Comparison of ENCODE assay signal across 19 mouse cellular contexts in the genomic region with DNA sequence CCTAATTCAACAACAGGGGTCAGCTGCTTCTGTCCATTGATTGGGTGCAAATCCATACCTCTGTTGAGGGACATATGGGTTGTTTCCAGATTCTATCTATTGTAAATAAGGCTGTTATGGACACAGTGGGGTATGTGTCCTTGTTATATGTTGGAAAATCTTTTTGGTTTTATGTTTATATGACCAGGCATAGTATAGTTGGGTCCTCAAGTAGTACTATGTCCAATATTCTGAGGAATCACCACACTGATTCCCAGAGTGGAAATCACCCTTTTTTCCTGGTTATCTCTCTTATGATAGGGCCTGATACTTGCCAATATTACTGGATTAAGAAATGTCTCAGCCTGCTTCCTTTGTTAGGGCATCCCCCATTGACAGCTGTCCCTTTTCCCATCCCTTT.
DNase-seq lines count a peak whose midpoint lies in the region; ATAC-seq and TF ChIP-seq lines count a peak whose summit lies in the region.
"Had no signal": no experiment of that assay in that cellular context is flagged by ENCODE, and none has a peak within 500 bp of the region (broad histone marks: within the 10 kb centered on the region; RNA-seq: fewer than 3 reads in every experiment).

No protein-coding gene starts in this region.

- no peaks in the 10 kb centered on the region for H3K9me3 ChIP-seq in forebrain, embryonic 13.5 days (replicated peaks)
- H3K9me3 ChIP-seq in forebrain, postnatal 0 days (ENCODE audit: low read length) = no peaks in the 10 kb centered on the region
- H3K9me3 ChIP-seq in midbrain, embryonic 13.5 days = no peaks in the 10 kb centered on the region
- H3K9me3 ChIP-seq in midbrain, embryonic 14.5 days (ENCODE audit: control insufficient read depth, low read length) = no peaks in the 10 kb centered on the region
- H3K9me3 ChIP-seq in ES-E14 (ENCODE audit: control insufficient read depth, insufficient read depth, low read depth, low read length) = no peaks in the 10 kb centered on the region
- no peaks in the 10 kb centered on the region for H3K9me3 ChIP-seq in neural tube, embryonic 14.5 days (ENCODE audit: control insufficient read depth, low read length)
- H3K9me3 ChIP-seq: embryonic facial prominence, embryonic 12.5 days; heart, embryonic 13.5 days had no signal

- peaks cover 8% of the 10 kb centered on the region for H3K4me1 ChIP-seq in forebrain, embryonic 13.5 days
- no peaks in the 10 kb centered on the region; the same call in 1 of the 2 replicates for H3K4me1 ChIP-seq in forebrain, postnatal 0 days (ENCODE audit: insufficient read depth)
- peaks cover 7% of the 10 kb centered on the region for H3K4me1 ChIP-seq in midbrain, embryonic 13.5 days (replicated peaks)
- 0 out of 2 replicates have a peak, but pooled peaks cover 3% of the 10 kb centered on the region for H3K4me1 ChIP-seq in midbrain, embryonic 14.5 days (ENCODE audit: control insufficient read depth, insufficient read depth, low read length)
- H3K4me1 ChIP-seq in ES-E14 (ENCODE audit: control insufficient read depth in 2 of 2, insufficient read depth in 2 of 2, low read length in 2 of 2, poor library complexity in 1 of 2) = no peaks in the 10 kb centered on the region
- 0 out of 2 replicates have a peak, but pooled peaks cover 5% of the 10 kb centered on the region for H3K4me1 ChIP-seq in neural tube, embryonic 14.5 days (ENCODE audit: control insufficient read depth, insufficient read depth, low read length)
- H3K4me1 ChIP-seq: embryonic facial prominence, embryonic 12.5 days; heart, embryonic 13.5 days had no signal

- no peaks in the 10 kb centered on the region for H3K27me3 ChIP-seq in forebrain, embryonic 13.5 days
- no peaks in the 10 kb centered on the region for H3K27me3 ChIP-seq in forebrain, postnatal 0 days (ENCODE audit: insufficient read depth, low read length)
- no peaks in the 10 kb centered on the region for H3K27me3 ChIP-seq in midbrain, embryonic 13.5 days
- no peaks in the 10 kb centered on the region for H3K27me3 ChIP-seq in midbrain, embryonic 14.5 days (ENCODE audit: control insufficient read depth, insufficient read depth, low read length)
- H3K27me3 ChIP-seq in neural tube, embryonic 14.5 days (ENCODE audit: control insufficient read depth, insufficient read depth, low read length) = no peaks in the 10 kb centered on the region
- H3K27me3 ChIP-seq: embryonic facial prominence, embryonic 12.5 days; heart, embryonic 13.5 days; Patski had no signal

- no peak overlapping the region for H3K4me3 ChIP-seq in forebrain, embryonic 13.5 days
- no peak overlapping the region for H3K4me3 ChIP-seq in forebrain, postnatal 0 days (ENCODE audit: low read depth, low read length)
- no peak overlapping the region for H3K4me3 ChIP-seq in midbrain, embryonic 13.5 days (replicated peaks)
- H3K4me3 ChIP-seq in midbrain, embryonic 14.5 days (replicated peaks; ENCODE audit: low read depth, low read length) = no peak overlapping the region
- no peak overlapping the region for H3K4me3 ChIP-seq in ES-E14 (ENCODE audit: insufficient read depth in 1 of 2, low read depth in 1 of 2, low read length in 2 of 2, poor library complexity in 1 of 2, severe bottlenecking in 1 of 2)
- H3K4me3 ChIP-seq in neural tube, embryonic 14.5 days (ENCODE audit: low read depth, low read length) = no peak overlapping the region
- H3K4me3 ChIP-seq: embryonic facial prominence, embryonic 12.5 days; heart, embryonic 13.5 days had no signal

- in situ Hi-C loops in ES-E14 (cut with MboI; ENCODE audit: low sequenced_read_pairs in 2 of 2, unreplicated experiment in 2 of 2) = no loop called here

- peak; percentile 28; the same call in 1 of the 2 replicates for ATAC-seq in forebrain, embryonic 13.5 days
- no peak for ATAC-seq in forebrain, postnatal 0 days
- ATAC-seq in midbrain, embryonic 13.5 days = peak; percentile 50
- no peak for ATAC-seq in midbrain, embryonic 14.5 days (ENCODE audit: low FRiP score, low TSS enrichment)
- peak; percentile 57; the same call in 1 of the 2 replicates for ATAC-seq in neural tube, embryonic 14.5 days (ENCODE audit: low read depth)
- ATAC-seq: activated CD4-positive, CD25-positive, alpha-beta regulatory T cell, adult 4 months; hindbrain, postnatal 0 days; Patski had no signal

- DNase-seq in forebrain, postnatal 0 days = no peak
- DNase-seq in midbrain, embryonic 14.5 days = no peak
- DNase-seq in ES-E14 (ENCODE audit: low read depth, low spot score) = no peak
- no peak for DNase-seq in right cerebral cortex, adult 18-20 months
- DNase-seq: adrenal gland, postnatal 14 days; cerebellum, adult 11-12 months; cerebellum, adult 9-10 months; cerebellum, postnatal 25 days; gastrocnemius, postnatal 36 days; heart, adult 11 months; heart, postnatal 36 days had no signal

- no peak overlapping the region for H3K27ac ChIP-seq in forebrain, embryonic 13.5 days
- H3K27ac ChIP-seq in forebrain, postnatal 0 days (ENCODE audit: low read depth, low read length) = no peak overlapping the region
- H3K27ac ChIP-seq in midbrain, embryonic 13.5 days = no peak overlapping the region
- H3K27ac ChIP-seq in midbrain, embryonic 14.5 days (replicated peaks; ENCODE audit: low read depth, low read length) = no peak overlapping the region
- 0 out of 2 replicates have a peak overlapping the region, but pooled peaks have one; percentile 62 for H3K27ac ChIP-seq in ES-E14 (ENCODE audit: insufficient read depth, low read depth, low read length, poor library complexity, severe bottlenecking)
- H3K27ac ChIP-seq in neural tube, embryonic 14.5 days (ENCODE audit: low read depth, low read length) = no peak overlapping the region
- H3K27ac ChIP-seq: embryonic facial prominence, embryonic 12.5 days; heart, embryonic 13.5 days; hindbrain, postnatal 0 days had no signal

- H3K4me2 ChIP-seq in forebrain, embryonic 13.5 days = no peak overlapping the region
- H3K4me2 ChIP-seq in forebrain, postnatal 0 days (ENCODE audit: low read depth) = no peak overlapping the region
- H3K4me2 ChIP-seq in midbrain, embryonic 13.5 days (replicated peaks) = no peak overlapping the region
- H3K4me2 ChIP-seq in midbrain, embryonic 14.5 days (ENCODE audit: low read length) = no peak overlapping the region
- H3K4me2 ChIP-seq in neural tube, embryonic 14.5 days (ENCODE audit: low read depth, low read length) = no peak overlapping the region
- H3K4me2 ChIP-seq: embryonic facial prominence, embryonic 12.5 days; heart, embryonic 13.5 days had no signal

- H3K36me3 ChIP-seq in forebrain, embryonic 13.5 days (ENCODE audit: poor library complexity, severe bottlenecking) = no peaks in the 10 kb centered on the region
- no peaks in the 10 kb centered on the region for H3K36me3 ChIP-seq in forebrain, postnatal 0 days (ENCODE audit: insufficient read depth)
- H3K36me3 ChIP-seq in midbrain, embryonic 13.5 days = no peaks in the 10 kb centered on the region
- no peaks in the 10 kb centered on the region for H3K36me3 ChIP-seq in midbrain, embryonic 14.5 days (ENCODE audit: control insufficient read depth, insufficient read depth, low read length)
- no peaks in the 10 kb centered on the region for H3K36me3 ChIP-seq in ES-E14 (ENCODE audit: control insufficient read depth, insufficient read depth, low read length, poor library complexity, severe bottlenecking)
- no peaks in the 10 kb centered on the region for H3K36me3 ChIP-seq in neural tube, embryonic 14.5 days (ENCODE audit: control insufficient read depth, insufficient read depth, low read length)
- H3K36me3 ChIP-seq: embryonic facial prominence, embryonic 12.5 days; heart, embryonic 13.5 days had no signal

- no peak overlapping the region for H3K9ac ChIP-seq in forebrain, embryonic 13.5 days
- H3K9ac ChIP-seq in forebrain, postnatal 0 days = no peak overlapping the region
- no peak overlapping the region for H3K9ac ChIP-seq in midbrain, embryonic 13.5 days (replicated peaks)
- H3K9ac ChIP-seq in midbrain, embryonic 14.5 days (replicated peaks; ENCODE audit: low read length) = no peak overlapping the region
- no peak overlapping the region for H3K9ac ChIP-seq in ES-E14 (ENCODE audit: insufficient read depth, low read depth, low read length, poor library complexity, severe bottlenecking)
- no peak overlapping the region for H3K9ac ChIP-seq in neural tube, embryonic 14.5 days (replicated peaks; ENCODE audit: low read depth, low read length)
- H3K9ac ChIP-seq: embryonic facial prominence, embryonic 12.5 days; heart, embryonic 13.5 days had no signal

- TF ChIP-seq CTCF in forebrain, postnatal 0 days (IDR thresholded peaks at IDR 0.05; ENCODE audit: low read depth) = no peak

TF ChIP-seq in ES-E14, 5 proteins besides CTCF, POLR2A, EP300 and RAD21:
- TF ChIP-seq MAFK (IDR thresholded peaks at IDR 0.05; ENCODE audit: insufficient read depth, low read depth, low read length) = no peak
- no peak for TF ChIP-seq HCFC1 (IDR thresholded peaks at IDR 0.05; ENCODE audit: borderline replicate concordance, insufficient read depth, low read length)
- TF ChIP-seq CHD2 (IDR thresholded peaks at IDR 0.05; ENCODE audit: low read depth, low read length) = no peak
- no peak for TF ChIP-seq ZNF384 (IDR thresholded peaks at IDR 0.05; ENCODE audit: low read depth, low read length)
- no peak for TF ChIP-seq ZC3H11A (IDR thresholded peaks at IDR 0.05; ENCODE audit: borderline replicate concordance, low read depth, low read length)

Comparison
In these comparisons a context has a peak if more than half of its experiments do, and no peak if none do; other contexts are left out.
1. ATAC-seq: peak in forebrain, embryonic 13.5 days (single experiment), midbrain, embryonic 13.5 days (single experiment) and neural tube, embryonic 14.5 days (single experiment); none in forebrain, postnatal 0 days (single experiment) and midbrain, embryonic 14.5 days (single experiment).